Mouse (Mus musculus) spleen, adult 2 months (tissue): ENCODE measurements around the gene Gm37240. TPM values are rescaled to one million over a fixed set of nuclear protein-coding genes. Genes with fewer than 3 reads are reported as not detected.

Experiments
- DNase-seq, 2 experiments: peaks; one replicate each; pipeline versions ENCODE4 v3.0.0 to v3.0.0-alpha.2; 2012 to 2021; ENCODE audit warnings: low spot score in 2 of 2, low read depth in 1 of 2
- H3K27ac ChIP-seq: fragments of 200-500 bp; 2 replicates; pipeline ENCODE4 v1.5.1; 2012; ENCODE audit warnings: low read length, inconsistent platforms; ENCODE audit not compliant: insufficient read depth
- H3K27me3 ChIP-seq: fragments of 200-500 bp; 2 replicates; pipeline ENCODE4 v1.6.1; 2012; ENCODE audit warnings: mild to moderate bottlenecking, moderate library complexity, low read length, inconsistent platforms; ENCODE audit not compliant: control insufficient read depth, insufficient read depth
- H3K36me3 ChIP-seq: fragments of 200-500 bp; 2 replicates; pipeline ENCODE4 v1.6.1; 2012; ENCODE audit warnings: mild to moderate bottlenecking, low read length, inconsistent platforms; ENCODE audit not compliant: control insufficient read depth, insufficient read depth
- H3K4me1 ChIP-seq: fragments of 200-500 bp; 2 replicates; pipeline ENCODE4 v1.6.1; 2011; ENCODE audit warnings: inconsistent platforms; ENCODE audit not compliant: control insufficient read depth, insufficient read depth, insufficient read length
- H3K4me3 ChIP-seq: fragments of 200-500 bp; 2 replicates; pipeline ENCODE4 v1.5.1; 2011; ENCODE audit warnings: mild to moderate bottlenecking, inconsistent platforms; ENCODE audit not compliant: insufficient read depth, insufficient read length; ENCODE audit errors: extremely low read depth
- CTCF ChIP-seq: fragments of 200-500 bp; IDR thresholded peaks from 2 replicates; pipeline ENCODE4 v1.5.1; 2011; ENCODE audit warnings: mild to moderate bottlenecking, inconsistent platforms; ENCODE audit not compliant: insufficient read depth, insufficient read length, insufficient replicate concordance; ENCODE audit errors: extremely low read depth
- POLR2A ChIP-seq: fragments of 200-500 bp; IDR thresholded peaks from 2 replicates; pipeline ENCODE4 v1.6.1; 2011; ENCODE audit warnings: low read depth, low read length, inconsistent platforms
- WGBS: fragments of 180-500 bp; shearing (Covaris S2); methylation state at CpG from one replicate; pipeline ENCODE4 v1.1.7; 2018; 5-methylcytosine and 5-hydroxymethylcytosine counted together
- polyA plus RNA-seq: library from polyadenylated mRNA; depleted of rRNA; stranded (reverse); fragments of >200 nt; gene quantifications from 2 replicates; pipeline ENCODE4 v1.2.3, GENCODE M21; 2012

Gm37240 gene
- polyA plus RNA-seq, 1 experiment: 1.1 TPM

DNA sequence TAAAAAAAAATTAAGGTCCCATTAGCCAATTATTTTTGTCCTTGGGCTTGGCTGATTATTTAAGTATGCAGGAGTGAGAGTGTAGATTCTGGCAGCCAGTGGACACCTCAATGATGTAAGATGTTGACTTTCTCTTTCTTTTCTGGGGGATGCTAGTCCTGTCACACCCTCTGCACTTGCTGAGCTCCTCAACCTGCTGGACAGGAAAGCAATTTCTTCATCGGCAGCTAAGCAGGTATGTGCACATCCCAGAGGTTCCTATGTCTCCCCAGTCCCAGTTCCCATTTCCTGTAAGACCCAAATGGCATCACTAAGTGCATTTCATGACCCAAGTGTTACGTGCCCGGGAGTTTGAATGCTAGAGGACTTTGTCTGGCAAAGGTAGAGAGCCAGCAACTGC lies 242.5 kb downstream of the Gm37240 start:
- 93% methylated on average over 3 of the region's 3 CpGs for WGBS
- H3K4me1 ChIP-seq: no peaks in the 10 kb centered on the region
- no peak overlapping the region for H3K27ac ChIP-seq
- no peaks in the 10 kb centered on the region; the same call in 1 of the 2 replicates for H3K36me3 ChIP-seq
- no peak for TF ChIP-seq CTCF
- TF ChIP-seq POLR2A: no peak
- DNase-seq: no peak
- H3K4me3 ChIP-seq: no peak overlapping the region
- H3K27me3 ChIP-seq: no peaks in the 10 kb centered on the region

DNA sequence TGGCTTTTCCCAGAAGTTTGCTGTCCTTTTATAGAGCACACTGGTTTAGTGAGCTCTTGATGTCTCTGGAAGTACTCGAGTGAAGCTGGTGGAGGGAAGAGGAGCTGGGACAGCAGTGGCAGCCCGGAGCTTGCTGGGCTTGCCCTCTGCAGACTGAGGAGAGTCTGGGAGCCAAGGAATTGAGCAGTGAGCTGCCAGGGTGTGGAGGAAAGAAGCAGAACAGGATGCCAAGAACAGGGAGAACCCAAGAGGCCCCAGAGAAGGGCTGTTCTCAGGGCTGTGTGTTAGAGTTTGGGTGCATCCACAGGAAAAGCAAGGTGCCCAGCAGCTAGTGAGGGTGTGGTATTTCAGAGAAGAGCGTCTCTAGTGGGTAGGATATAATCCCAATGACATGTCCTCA lies 245.6 kb downstream of the Gm37240 start:
- DNase-seq: no peak
- TF ChIP-seq CTCF: no peak
- no peak for TF ChIP-seq POLR2A
- 76% methylated on average over 3 of the region's 3 CpGs for WGBS
- Histone ChIP-seq H3K4me1 (no peaks in the 10 kb centered on the region), H3K27ac (no peak overlapping the region), H3K36me3 (no peaks in the 10 kb centered on the region), H3K4me3 (no peak overlapping the region), H3K27me3 (no peaks in the 10 kb centered on the region)

DNA sequence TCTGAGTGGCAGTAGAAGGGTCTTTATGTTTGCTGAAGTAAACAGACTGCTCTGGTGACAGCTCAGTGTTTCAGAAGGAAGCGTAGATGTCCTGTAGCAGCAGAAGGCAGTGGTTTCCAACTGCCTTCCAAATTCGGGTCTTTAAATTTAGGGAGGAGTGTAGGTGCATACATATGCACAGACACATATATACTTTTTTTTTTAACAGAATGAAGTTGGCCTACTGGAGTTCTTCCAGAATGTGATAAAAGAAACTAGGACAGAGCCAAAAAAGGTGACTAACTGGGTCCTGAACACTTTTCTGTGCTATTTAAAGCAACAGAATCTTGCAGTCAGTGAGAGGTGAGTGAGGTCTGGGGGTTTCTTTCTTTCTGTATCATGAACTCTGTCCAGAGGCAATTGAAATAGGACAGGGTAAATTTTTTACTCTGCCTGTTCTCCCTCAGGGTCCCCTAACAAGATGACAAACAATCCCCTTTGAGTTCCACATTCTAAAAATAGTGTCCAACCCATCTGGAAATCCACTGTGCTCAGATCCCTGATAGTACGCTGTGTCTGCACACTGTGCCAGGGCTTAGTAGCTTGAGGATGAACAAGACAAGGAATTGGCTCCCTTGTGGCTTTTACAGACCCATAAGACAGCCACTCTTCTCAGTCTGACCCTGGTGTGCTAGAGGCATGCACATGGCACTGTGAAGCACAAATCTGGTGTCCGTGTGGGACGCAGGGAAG lies 250.4 kb downstream of the Gm37240 start:
- H3K4me3 ChIP-seq: no peak overlapping the region
- no peaks in the 10 kb centered on the region for H3K36me3 ChIP-seq
- no peaks in the 10 kb centered on the region for H3K27me3 ChIP-seq
- H3K27ac ChIP-seq: no peak overlapping the region
- TF ChIP-seq POLR2A (no peak), CTCF (no peak)
- WGBS: 91% methylated on average over 5 of the region's 5 CpGs
- DNase-seq: no peak
- no peaks in the 10 kb centered on the region for H3K4me1 ChIP-seq

DNA sequence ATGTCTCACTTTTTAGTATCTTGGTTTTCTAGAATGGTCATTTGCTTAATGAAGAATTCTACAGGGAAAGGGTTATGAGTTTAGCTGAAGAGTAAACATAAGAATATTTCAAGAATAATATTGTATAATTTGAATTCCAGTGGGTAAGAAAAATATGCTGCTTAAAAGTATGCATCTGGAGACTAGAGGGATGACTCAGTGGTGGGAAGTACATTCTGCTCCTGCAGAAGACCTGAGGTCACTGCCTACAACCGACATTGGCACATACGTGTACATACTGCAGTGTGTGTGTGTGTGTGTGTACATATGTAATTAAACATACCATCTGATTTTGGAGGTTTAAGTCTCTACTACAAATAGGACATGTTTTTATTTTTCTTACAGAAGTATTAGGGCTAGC lies 251.7 kb downstream of the Gm37240 start:
- DNase-seq: no peak
- H3K36me3 ChIP-seq: no peaks in the 10 kb centered on the region
- H3K4me1 ChIP-seq: no peaks in the 10 kb centered on the region
- 98% methylated on average over 2 of the region's 2 CpGs for WGBS
- H3K27me3 ChIP-seq: no peaks in the 10 kb centered on the region
- no peak overlapping the region for H3K27ac ChIP-seq
- TF ChIP-seq CTCF: no peak
- TF ChIP-seq POLR2A: no peak
- no peak overlapping the region for H3K4me3 ChIP-seq

DNA sequence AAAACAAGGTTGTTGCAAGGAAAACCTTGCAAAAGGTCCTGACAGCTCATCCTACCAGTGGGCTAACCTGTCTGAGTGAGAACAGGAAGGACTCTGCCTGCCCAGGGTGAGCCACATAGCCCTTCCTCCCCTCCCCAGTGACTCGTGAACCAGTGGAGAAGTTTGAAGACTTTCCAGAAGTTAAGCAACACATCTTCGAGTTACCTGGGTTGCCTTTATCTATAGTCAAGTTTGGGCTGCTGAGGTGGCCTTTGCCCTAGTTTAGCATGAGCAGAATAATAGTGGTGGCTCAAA lies 252.2 kb downstream of the Gm37240 start:
- H3K36me3 ChIP-seq: no peaks in the 10 kb centered on the region
- H3K27me3 ChIP-seq: no peaks in the 10 kb centered on the region
- WGBS: 42% methylated on average over 2 of the region's 2 CpGs
- DNase-seq: no peak
- TF ChIP-seq POLR2A (no peak), CTCF (no peak)
- H3K4me3 ChIP-seq: no peak overlapping the region
- H3K4me1 ChIP-seq: no peaks in the 10 kb centered on the region
- H3K27ac ChIP-seq: no peak overlapping the region

DNA sequence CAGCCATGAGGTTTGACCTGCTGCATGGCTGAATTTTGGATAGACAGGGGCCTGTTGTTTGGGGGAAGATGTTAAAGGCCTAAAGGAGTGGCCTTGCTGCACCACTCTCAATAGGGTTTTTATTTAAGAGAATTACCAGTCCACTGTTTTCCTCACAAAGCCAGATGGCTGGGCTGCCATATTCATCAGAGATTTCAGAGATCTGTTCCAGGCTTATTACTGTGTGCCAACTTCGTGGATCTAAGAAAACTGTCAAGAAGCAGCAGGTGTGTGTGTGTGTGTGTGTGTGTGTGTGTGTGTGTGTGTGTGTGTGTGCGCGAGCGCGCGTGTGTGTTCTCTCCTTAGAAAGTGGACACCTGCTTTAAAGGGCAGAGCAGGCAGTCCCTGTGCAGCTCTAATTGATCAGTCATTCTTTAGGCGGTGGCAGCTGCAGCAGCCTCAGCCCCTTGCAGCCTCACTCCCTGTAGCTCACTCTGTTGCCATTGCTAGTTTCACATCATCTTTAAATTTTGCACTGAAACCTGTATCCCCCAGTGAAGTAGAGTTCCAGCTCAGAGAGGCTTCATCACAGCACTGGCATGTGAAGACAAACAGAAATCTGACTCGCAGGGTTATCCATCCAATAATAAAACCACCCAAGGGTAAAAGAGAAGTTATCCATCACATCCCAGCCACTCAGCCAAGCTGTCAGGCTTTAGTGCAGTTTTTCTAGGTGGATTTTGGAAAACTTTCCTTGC lies 252.8 kb downstream of the Gm37240 start:
- TF ChIP-seq CTCF (no peak), POLR2A (no peak)
- 93% methylated on average over 8 of the region's 8 CpGs for WGBS
- H3K36me3 ChIP-seq: no peaks in the 10 kb centered on the region
- no peak overlapping the region for H3K4me3 ChIP-seq
- H3K27ac ChIP-seq: no peak overlapping the region
- no peaks in the 10 kb centered on the region for H3K27me3 ChIP-seq
- DNase-seq: no peak
- H3K4me1 ChIP-seq: no peaks in the 10 kb centered on the region

DNA sequence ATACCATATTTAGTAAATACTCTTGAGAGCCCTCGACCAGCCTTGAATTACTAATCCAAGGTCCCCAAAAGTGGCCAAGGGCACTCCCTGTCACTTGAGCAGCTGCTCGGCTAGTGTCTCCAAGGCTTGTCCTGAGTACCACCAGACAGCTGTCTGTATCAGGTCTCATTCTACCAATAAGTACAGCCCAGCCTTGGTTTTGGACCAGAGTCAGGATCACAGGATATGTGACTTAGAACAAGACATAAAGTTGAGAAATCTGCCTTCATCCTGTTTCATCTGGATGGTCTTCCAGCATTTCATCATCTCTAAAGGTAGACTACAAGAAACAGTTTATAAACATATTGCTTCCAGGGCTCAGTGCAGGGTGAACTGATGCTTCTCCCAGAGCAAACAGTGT lies 253.6 kb downstream of the Gm37240 start:
- Histone ChIP-seq H3K36me3 (no peaks in the 10 kb centered on the region), H3K27ac (no peak overlapping the region), H3K27me3 (no peaks in the 10 kb centered on the region), H3K4me3 (no peak overlapping the region), H3K4me1 (no peaks in the 10 kb centered on the region)
- WGBS: 85% methylated on average over 2 of the region's 2 CpGs
- TF ChIP-seq CTCF: no peak
- TF ChIP-seq POLR2A: no peak
- DNase-seq: no peak
